18 mouse cellular contexts compared by ENCODE assay signal in genomic region chr17:51903885-51904284, GRCm38 (mm10).
DNase-seq lines count a peak whose midpoint lies in the region; ATAC-seq lines count a peak whose summit lies in the region.
"Had no signal": no experiment of that assay in that cellular context is flagged by ENCODE, and none has a peak within 500 bp of the region (broad histone marks: within the 10 kb centered on the region; RNA-seq: fewer than 3 reads in every experiment).

No protein-coding gene starts in this region.

- H3K27me3 ChIP-seq in hindbrain, embryonic 12.5 days, result no peaks in the 10 kb centered on the region
- H3K27me3 ChIP-seq: limb, embryonic 13.5 days; lung, embryonic 15.5 days had no signal

- peak; percentile 81 for DNase-seq in T-cell, adult 2 months (ENCODE audit: low spot score)
- DNase-seq in induced T-regulatory cell, adult 2 months (ENCODE audit: low read depth), result peak; percentile 77
- peak; percentile 44 for DNase-seq in spleen, adult 12 weeks (ENCODE audit: low spot score)
- DNase-seq in thymus, postnatal 36 days, result peak; percentile 46 to 51
- DNase-seq in cerebellum, adult 18-20 months, result no peak
- no peak for DNase-seq in cerebellum, postnatal 36 days
- DNase-seq: adrenal gland, postnatal 10 days; kidney, postnatal 36 days; right cerebral cortex, postnatal 25 days had no signal

- no peaks in the 10 kb centered on the region for H3K4me1 ChIP-seq in hindbrain, embryonic 12.5 days
- H3K4me1 ChIP-seq: heart, embryonic 10.5 days; limb, embryonic 13.5 days; lung, embryonic 15.5 days; midbrain, embryonic 10.5 days had no signal

- H3K27ac ChIP-seq in hindbrain, embryonic 12.5 days, result no peak overlapping the region
- H3K27ac ChIP-seq: heart, embryonic 10.5 days; limb, embryonic 13.5 days; lung, embryonic 15.5 days; midbrain, embryonic 10.5 days; stomach, postnatal 0 days had no signal

- no peak overlapping the region for H3K4me2 ChIP-seq in hindbrain, embryonic 12.5 days (replicated peaks)
- H3K4me2 ChIP-seq: limb, embryonic 13.5 days; lung, embryonic 15.5 days had no signal

- ATAC-seq in hindbrain, embryonic 12.5 days (ENCODE audit: low FRiP score), result no peak
- ATAC-seq: forebrain, embryonic 14.5 days; intestine, postnatal 0 days had no signal

- no peak overlapping the region for H3K9ac ChIP-seq in hindbrain, embryonic 12.5 days
- H3K9ac ChIP-seq: limb, embryonic 13.5 days; lung, embryonic 15.5 days had no signal

- H3K4me3 ChIP-seq in hindbrain, embryonic 12.5 days, result no peak overlapping the region
- H3K4me3 ChIP-seq: heart, embryonic 10.5 days; limb, embryonic 13.5 days; lung, embryonic 15.5 days; midbrain, embryonic 10.5 days; myocyte had no signal

- no peaks in the 10 kb centered on the region for H3K9me3 ChIP-seq in hindbrain, embryonic 12.5 days (replicated peaks)
- H3K9me3 ChIP-seq: heart, embryonic 10.5 days; limb, embryonic 13.5 days; lung, embryonic 15.5 days; midbrain, embryonic 10.5 days had no signal

- WGBS in hindbrain, embryonic 12.5 days, result 63% methylated on average over 3 of the region's 3 CpGs

- no peaks in the 10 kb centered on the region for H3K36me3 ChIP-seq in hindbrain, embryonic 12.5 days
- H3K36me3 ChIP-seq: heart, embryonic 10.5 days; limb, embryonic 13.5 days; lung, embryonic 15.5 days; midbrain, embryonic 10.5 days had no signal

Comparison
In these comparisons a context has a peak if more than half of its experiments do, and no peak if none do; other contexts are left out.
1. DNase-seq: peak in T-cell, adult 2 months (single experiment), induced T-regulatory cell, adult 2 months (single experiment), spleen, adult 12 weeks (single experiment) and thymus, postnatal 36 days (2 of 2); none in cerebellum, adult 18-20 months (0 of 2) and cerebellum, postnatal 36 days (0 of 2).